Mouse (Mus musculus): ENCODE results near the gene Gm28729. TPM values are rescaled to one million over a fixed set of nuclear protein-coding genes. Genes with fewer than 3 reads are reported as not detected.
"Not testable (repeated sequence)": the region's sequence is repeated elsewhere in the genome, so short reads cannot be mapped to it uniquely, and the experiment has no call there.

The Gm28729 gene
- total RNA-seq, 2 experiments from 2014 or later: not detected

DNA sequence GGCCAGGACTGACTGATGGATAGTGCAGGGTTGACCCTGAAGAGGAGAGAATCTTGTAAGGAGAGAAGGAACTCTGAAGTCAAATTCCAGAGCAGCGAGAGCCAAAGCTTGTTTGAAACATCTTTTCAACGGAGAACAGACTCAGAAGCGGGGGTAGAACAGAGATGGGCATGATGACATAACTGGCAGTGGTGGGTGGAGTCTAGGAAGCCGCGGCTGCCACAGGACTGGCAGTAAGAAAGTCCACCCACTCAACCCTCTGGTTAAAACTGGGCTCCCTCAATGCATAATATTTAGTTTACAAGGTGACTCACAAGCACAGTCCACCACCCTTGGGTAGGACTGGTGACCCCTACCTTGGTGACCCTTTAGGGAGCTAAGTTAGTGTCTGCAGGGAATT lies 9.3 kb downstream of the Gm28729 start:
- Histone ChIP-seq H3K4me3 (no peak overlapping the region), H3K27ac (no peak overlapping the region)
- intact Hi-C loops (cut with DNase I): no loop called here
- no peak for DNase-seq (ENCODE audit: extremely low spot score in 1 of 2, low spot score in 2 of 2)
- TF ChIP-seq CTCF (IDR thresholded peaks at IDR 0.05): no peak

DNA sequence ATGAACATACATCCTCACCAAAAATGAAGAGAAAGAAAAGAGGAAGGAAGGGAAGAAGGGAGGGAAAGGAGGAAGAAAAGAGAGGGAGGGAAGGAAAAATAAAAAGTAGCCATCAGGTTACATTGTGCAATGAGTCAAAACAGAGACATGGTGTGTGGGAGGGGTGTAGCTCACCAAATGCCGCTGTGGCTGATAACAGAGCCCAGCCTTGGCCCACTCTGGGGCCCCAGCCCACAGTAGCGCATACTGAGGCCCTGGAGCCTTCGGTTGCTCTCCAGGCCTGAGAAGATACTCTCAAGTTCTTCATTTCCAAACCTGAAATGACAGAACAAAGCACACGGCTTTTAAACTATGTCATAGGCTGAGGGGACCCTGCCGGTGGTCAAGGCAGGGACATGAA lies 10.8 kb downstream of the Gm28729 start:
- H3K4me3 ChIP-seq: no peak overlapping the region
- H3K27ac ChIP-seq: no peak overlapping the region
- intact Hi-C loops (cut with DNase I): no loop called here
- DNase-seq (ENCODE audit: extremely low spot score in 1 of 2, low spot score in 2 of 2): no peak
- no peak for TF ChIP-seq CTCF (IDR thresholded peaks at IDR 0.05)

DNA sequence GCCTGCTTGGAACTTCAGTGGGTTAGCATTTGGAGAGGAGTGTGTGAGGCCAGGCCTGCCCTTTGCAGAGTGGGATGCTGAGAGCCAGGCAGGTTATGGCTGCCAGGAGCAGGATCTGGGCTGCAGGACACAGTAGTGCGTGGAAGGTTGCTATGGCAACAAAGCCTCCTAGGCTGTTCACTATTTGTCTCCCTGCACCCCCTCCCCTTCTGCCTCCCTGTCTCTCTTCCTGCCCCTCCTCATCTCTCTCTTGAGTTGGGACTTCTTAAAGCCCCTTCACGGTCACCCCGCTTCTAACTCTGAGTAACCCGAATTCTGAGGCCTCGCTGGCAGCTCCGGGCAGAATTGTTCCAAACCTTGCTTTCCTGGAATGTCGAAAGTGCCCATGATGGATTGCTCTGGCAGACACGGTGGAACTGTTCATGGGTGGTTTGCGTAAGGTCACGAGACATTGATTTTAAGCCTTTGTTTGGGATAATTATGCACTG lies 19.0 kb downstream of the Gm28729 start:
- intact Hi-C loops (cut with DNase I): no loop called here
- Histone ChIP-seq H3K27ac (no peak overlapping the region), H3K4me3 (no peak overlapping the region)
- no peak for TF ChIP-seq CTCF (IDR thresholded peaks at IDR 0.05)
- peak in 1 of 2 experiments; percentile 26 for DNase-seq (ENCODE audit: extremely low spot score in 1 of 2, low spot score in 2 of 2)

DNA sequence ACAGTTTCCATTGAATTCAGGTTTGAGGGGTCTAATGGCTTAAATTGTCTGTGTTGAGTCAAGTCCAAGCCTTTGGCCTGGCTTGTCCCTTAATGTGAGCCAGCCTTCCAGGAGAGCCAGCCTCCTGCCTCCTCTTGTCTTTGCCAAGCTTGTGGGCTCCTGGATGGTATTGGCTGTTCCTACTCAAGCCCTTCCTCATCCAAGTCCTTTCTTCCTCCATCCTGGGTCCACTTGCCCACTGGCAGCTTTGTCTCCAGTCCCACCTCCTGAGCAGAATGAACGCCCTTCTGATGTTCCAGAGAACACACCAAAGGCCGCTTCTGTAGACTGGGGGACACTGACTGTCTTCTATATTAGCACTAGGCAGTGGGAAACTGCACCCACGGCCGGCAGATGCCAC lies 19.9 kb downstream of the Gm28729 start:
- intact Hi-C loops (cut with DNase I): no loop called here
- no peak for DNase-seq (ENCODE audit: extremely low spot score in 1 of 2, low spot score in 2 of 2)
- no peak for TF ChIP-seq CTCF (IDR thresholded peaks at IDR 0.05)
- H3K27ac ChIP-seq: no peak overlapping the region
- no peak overlapping the region for H3K4me3 ChIP-seq

DNA sequence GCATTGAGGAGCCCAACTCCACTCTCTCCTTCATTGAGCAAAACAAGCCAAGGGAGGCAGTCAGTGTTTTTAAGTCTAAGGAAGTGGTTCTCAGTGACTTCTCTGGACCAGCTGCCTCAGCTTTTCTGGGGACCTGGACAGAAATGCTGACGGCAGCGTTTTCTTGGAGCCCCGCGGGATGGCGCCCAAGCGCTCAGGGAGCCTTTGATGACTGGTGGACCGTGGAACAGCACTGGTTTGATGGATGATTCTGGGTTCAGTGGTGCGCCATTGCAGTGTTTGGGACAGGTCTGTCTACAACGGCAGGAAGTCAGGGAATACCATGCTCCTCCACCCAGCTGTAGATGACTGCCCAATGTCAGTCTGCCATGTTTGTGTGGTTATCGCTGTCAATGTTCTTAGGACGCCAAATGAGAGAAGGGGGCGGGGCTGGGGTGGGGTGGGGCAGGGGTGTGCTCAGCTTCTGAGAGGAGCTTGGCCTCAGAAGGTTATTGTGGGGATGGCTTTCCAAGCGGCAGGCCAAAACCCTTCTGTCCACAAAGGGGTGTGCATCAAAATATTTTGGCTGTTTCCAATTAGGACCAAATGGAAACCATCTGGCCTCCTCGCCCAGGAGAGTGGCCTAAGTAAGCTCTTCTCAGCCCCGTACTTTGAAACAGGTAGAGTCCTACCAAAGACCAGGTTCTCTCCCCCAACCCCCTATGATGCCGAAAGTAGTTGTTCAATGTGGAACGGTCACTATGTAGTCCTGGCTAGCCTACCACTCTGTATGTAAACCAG lies 20.8 kb downstream of the Gm28729 start:
- Histone ChIP-seq H3K27ac (no peak overlapping the region), H3K4me3 (no peak overlapping the region)
- no peak for TF ChIP-seq CTCF (IDR thresholded peaks at IDR 0.05)
- no peak for DNase-seq (ENCODE audit: extremely low spot score in 1 of 2, low spot score in 2 of 2)
- intact Hi-C loops (cut with DNase I): loop anchor here (5.0 kb wide), 1 partner anchor 48 kb away; no protein-coding TSS in a partner anchor

DNA sequence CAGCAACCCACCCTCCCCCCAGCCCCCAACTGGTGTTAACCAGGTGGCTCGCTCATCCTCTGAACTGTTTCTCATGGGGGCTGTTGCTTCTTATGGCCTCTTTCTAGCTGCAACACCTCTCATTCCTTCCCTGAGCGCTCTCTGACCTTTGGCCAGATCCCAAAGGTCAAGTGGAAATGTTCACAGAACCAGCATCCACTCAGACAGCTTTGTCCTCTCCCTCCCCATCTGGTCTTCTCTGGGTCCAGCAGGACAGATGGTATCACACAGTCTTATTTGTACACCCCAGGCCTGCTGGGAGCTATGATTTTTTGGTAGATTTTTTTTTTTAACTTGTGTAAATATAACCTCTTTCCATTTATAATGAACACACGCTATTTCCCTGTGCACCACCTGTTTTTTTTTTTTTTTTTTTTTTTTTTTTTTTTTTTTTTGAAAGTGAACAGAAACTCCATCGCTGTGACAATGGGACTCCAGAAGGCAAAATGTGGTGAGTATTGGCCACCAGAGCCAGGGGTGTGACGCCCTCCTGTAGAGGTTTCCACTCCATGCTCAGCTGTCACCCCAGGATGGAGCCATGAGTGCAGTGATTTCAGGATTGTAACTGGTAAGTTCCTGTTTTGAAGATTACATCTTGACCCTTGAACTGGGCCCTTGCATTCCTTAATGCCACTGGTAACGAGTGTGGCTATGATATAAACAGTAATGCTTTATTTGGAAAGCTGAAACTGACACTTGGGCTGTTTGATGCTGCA lies 22.0 kb downstream of the Gm28729 start:
- TF ChIP-seq CTCF (IDR thresholded peaks at IDR 0.05): no peak
- Histone ChIP-seq H3K27ac (no peak overlapping the region), H3K4me3 (no peak overlapping the region)
- intact Hi-C loops (cut with DNase I): loop anchor here (5.0 kb wide), 1 partner anchor 49 kb away; no protein-coding TSS in a partner anchor
- DNase-seq (ENCODE audit: extremely low spot score in 1 of 2, low spot score in 2 of 2): no peak

DNA sequence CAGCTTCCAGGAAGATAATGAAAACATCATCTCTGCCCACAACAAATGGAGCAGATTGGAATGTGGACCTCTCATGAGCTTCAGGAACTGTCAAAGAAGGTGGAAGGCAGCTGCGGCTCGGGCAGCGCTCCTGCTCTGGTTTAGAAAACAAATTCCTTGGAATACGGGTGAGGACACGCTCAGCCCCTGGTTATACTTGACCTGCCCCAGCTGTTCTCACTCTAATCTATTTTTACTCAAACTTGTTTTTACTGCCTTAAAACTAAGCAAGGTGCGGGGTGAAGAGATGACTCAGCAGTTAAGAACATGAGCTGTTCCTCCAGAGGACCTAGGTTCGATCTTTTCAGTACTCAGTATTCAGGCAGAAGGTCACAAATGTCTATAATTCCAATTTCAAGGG lies 23.8 kb downstream of the Gm28729 start:
- H3K27ac ChIP-seq: no peak overlapping the region
- intact Hi-C loops (cut with DNase I): loop anchor here (5.0 kb wide), 1 partner anchor 51 kb away; no protein-coding TSS in a partner anchor
- H3K4me3 ChIP-seq: no peak overlapping the region
- no peak for DNase-seq (ENCODE audit: extremely low spot score in 1 of 2, low spot score in 2 of 2)
- no peak for TF ChIP-seq CTCF (IDR thresholded peaks at IDR 0.05)

DNA sequence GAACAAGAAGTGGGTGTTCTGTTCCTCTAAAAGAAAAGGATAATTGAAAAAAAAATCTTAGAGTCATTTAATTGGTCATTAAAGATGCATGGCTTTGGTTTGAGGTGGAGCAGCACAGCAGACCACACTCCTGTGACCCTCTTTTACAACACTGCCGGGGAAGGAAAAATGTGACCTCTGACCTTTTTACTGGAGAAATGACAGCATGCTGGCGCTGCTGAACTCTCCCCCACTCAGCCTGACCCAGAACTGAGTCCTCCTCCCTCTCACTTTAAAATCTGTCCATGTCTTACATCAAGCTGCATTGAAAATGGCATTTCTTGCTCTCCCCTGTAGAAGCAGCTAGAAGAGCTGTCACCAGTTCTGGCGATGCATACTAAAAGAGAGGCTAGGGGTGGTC lies 31.9 kb downstream of the Gm28729 start:
- no peak for TF ChIP-seq CTCF (IDR thresholded peaks at IDR 0.05)
- no peak overlapping the region for H3K4me3 ChIP-seq
- intact Hi-C loops (cut with DNase I): loop anchor here (5.0 kb wide), 1 partner anchor 211 kb away; no protein-coding TSS in a partner anchor

DNA sequence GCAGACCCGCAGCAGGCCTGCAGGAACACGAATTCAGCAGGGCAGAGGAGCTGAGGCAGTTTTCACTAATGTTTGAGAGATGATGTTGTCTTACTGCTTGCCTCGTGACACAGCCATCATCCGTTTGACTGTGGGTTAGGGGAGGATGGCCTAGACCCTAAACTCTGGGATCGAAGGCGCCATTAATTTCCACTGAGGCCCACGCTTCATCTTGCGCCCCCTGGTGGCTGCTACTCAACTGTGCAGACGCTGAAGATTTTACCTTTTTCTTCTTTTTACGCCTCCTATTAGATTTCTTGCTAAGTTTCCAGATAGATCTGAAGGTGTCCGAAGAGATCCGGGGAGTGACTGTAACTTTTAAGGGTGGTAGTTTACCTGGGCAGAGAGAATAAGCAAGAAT lies 33.3 kb downstream of the Gm28729 start:
- intact Hi-C loops (cut with DNase I): loop anchor here (1.0 to 5.0 kb wide), 2 partner anchors 142 to 210 kb away; no protein-coding TSS in a partner anchor
- DNase-seq (ENCODE audit: extremely low spot score in 1 of 2, low spot score in 2 of 2): no peak
- TF ChIP-seq CTCF (IDR thresholded peaks at IDR 0.05): peak; percentile 80
- Histone ChIP-seq H3K27ac (no peak overlapping the region), H3K4me3 (no peak overlapping the region)

More for the DNA sequence above, 31.9 kb downstream of the Gm28729 start:
- no peak overlapping the region for H3K27ac ChIP-seq
- DNase-seq (ENCODE audit: extremely low spot score in 1 of 2, low spot score in 2 of 2): no peak

DNA sequence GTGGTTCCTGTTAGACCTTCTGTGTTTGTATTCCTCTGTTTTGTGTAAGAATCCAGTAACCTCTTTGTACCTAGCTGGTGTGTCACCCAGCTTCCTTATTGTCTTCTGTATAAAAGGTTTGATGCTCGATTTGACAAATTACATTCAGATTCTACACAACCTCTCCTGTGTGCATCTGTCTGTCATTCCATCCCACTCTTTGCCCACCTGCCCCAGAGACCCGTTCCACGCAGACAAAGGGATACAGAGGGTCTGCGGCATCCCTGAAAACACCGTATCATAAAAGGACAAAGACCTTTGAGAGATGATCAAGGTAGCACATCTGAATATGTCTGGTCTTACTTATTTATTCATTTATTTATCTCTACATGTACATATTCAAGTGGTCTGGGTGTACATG lies 37.2 kb downstream of the Gm28729 start:
- DNase-seq (ENCODE audit: extremely low spot score in 1 of 2, low spot score in 2 of 2); H3K27ac ChIP-seq; intact Hi-C loops (cut with DNase I); H3K4me3 ChIP-seq: not testable (repeated sequence)

DNA sequence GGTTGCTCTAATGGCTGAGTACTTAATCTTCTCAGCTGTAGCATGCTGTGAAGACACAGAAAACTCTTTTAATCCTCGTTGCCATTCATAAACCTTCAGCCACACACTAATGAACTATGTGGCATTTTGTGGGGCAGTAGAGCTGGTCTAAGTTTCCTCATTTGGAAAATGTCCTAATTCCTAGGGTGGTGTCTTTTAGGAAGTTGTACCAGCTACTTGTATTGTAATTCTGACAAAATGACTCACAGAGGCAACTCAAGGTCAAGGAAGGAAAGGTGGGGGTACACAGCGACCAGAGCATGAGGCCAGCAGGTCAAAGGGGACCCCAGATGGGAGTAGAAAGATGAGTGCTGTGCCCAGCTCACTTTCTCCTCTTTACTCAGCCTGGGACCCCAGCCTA lies 41.4 kb downstream of the Gm28729 start:
- no peak overlapping the region for H3K27ac ChIP-seq
- no peak overlapping the region for H3K4me3 ChIP-seq
- TF ChIP-seq CTCF (IDR thresholded peaks at IDR 0.05): no peak
- DNase-seq (ENCODE audit: extremely low spot score in 1 of 2, low spot score in 2 of 2): no peak
- intact Hi-C loops (cut with DNase I): no loop called here

DNA sequence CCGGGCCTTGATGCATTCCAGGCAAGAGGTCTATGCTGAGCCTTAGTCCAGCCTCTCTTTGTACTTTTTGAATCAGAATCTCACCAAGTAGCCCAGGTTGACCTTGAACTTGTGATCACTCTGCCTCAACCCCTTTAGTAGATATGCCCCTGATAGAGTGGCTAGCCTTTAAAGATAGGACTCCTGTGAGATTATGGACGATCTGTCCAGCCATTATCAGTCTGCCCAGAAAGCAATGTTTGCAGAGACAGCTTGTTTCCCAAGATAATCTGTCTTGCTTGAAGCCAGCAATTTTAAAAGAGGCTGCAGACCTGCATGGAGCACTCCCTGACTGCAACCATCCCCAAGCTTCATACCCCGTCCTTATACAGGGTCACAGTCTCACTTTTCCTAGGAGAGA lies 42.0 kb downstream of the Gm28729 start:
- H3K27ac ChIP-seq: no peak overlapping the region
- no peak overlapping the region for H3K4me3 ChIP-seq
- no peak for DNase-seq (ENCODE audit: extremely low spot score in 1 of 2, low spot score in 2 of 2)
- intact Hi-C loops (cut with DNase I): no loop called here
- TF ChIP-seq CTCF (IDR thresholded peaks at IDR 0.05): no peak
